Comparison of ENCODE assay signal across 14 mouse cellular contexts in genomic region chr5:88593421-88594172, GRCm38 (mm10). TPM values are rescaled to one million over a fixed set of nuclear protein-coding genes. Genes with fewer than 3 reads are reported as not detected.
A peak's percentile ranks its signal among the peaks of the same experiment; 100 is the strongest.
DNase-seq lines count a peak whose midpoint lies in the region; ATAC-seq and TF ChIP-seq lines count a peak whose summit lies in the region.
"Had no signal": no experiment of that assay in that cellular context is flagged by ENCODE, and none has a peak within 500 bp of the region (broad histone marks: within the 10 kb centered on the region; RNA-seq: fewer than 3 reads in every experiment).

No protein-coding gene starts in this region.

- no peak overlapping the region for H3K9ac ChIP-seq in kidney, postnatal 0 days (ENCODE audit: low read depth, low read length)
- H3K9ac ChIP-seq in liver, embryonic 13.5 days = no peak overlapping the region; the same call in 1 of the 2 replicates
- H3K9ac ChIP-seq: heart, embryonic 12.5 days had no signal

- no peak overlapping the region for H3K4me3 ChIP-seq in kidney, postnatal 0 days (replicated peaks; ENCODE audit: low read depth, low read length)
- peak overlapping the region; percentile 39 for H3K4me3 ChIP-seq in liver, embryonic 13.5 days (replicated peaks)
- no peak overlapping the region for H3K4me3 ChIP-seq in hindbrain, embryonic 10.5 days
- H3K4me3 ChIP-seq: embryonic facial prominence, embryonic 10.5 days; heart, embryonic 12.5 days; myocyte had no signal

- ATAC-seq in kidney, postnatal 0 days (replicated peaks; ENCODE audit: low FRiP score, low read depth) = peak; percentile 65
- peak; percentile 59 for ATAC-seq in liver, embryonic 13.5 days (ENCODE audit: low read depth)

- no peaks in the 10 kb centered on the region for H3K9me3 ChIP-seq in kidney, postnatal 0 days (replicated peaks; ENCODE audit: low read length)
- no peaks in the 10 kb centered on the region for H3K9me3 ChIP-seq in liver, embryonic 13.5 days (replicated peaks)
- H3K9me3 ChIP-seq in hindbrain, embryonic 10.5 days = no peaks in the 10 kb centered on the region
- H3K9me3 ChIP-seq: embryonic facial prominence, embryonic 10.5 days; heart, embryonic 12.5 days had no signal

- peak; percentile 55 for DNase-seq in heart, adult 11 months
- DNase-seq in heart, adult 8-10 months (ENCODE audit: low spot score) = no peak
- DNase-seq in kidney, postnatal 0 days (ENCODE audit: low spot score) = peak; percentile 25
- DNase-seq in liver, embryonic 13.5 days = no peak
- DNase-seq in left cerebral cortex, adult 18-20 months (ENCODE audit: low spot score in 2 of 2) = no peak
- no peak for DNase-seq in left cerebral cortex, postnatal 4 days
- no peak for DNase-seq in hindbrain, embryonic 10.5 days (ENCODE audit: low spot score)
- no peak for DNase-seq in testis, postnatal 14 days (ENCODE audit: low spot score)
- DNase-seq: cerebellum, adult 9-10 months; gastrocnemius, postnatal 10 days; right cerebral cortex, postnatal 14 days had no signal

- no peak for TF ChIP-seq CTCF in kidney, postnatal 0 days (IDR thresholded peaks at IDR 0.05; ENCODE audit: low read depth)

- intact Hi-C loops in left cerebral cortex, postnatal 4 days (cut with DNase I) = no loop called here

- no peaks in the 10 kb centered on the region for H3K27me3 ChIP-seq in kidney, postnatal 0 days (ENCODE audit: insufficient read depth, low read length)
- H3K27me3 ChIP-seq in liver, embryonic 13.5 days = no peaks in the 10 kb centered on the region
- no peaks in the 10 kb centered on the region for H3K27me3 ChIP-seq in hindbrain, embryonic 10.5 days (ENCODE audit: insufficient read depth, poor library complexity, severe bottlenecking)
- H3K27me3 ChIP-seq: heart, embryonic 12.5 days had no signal

- no peaks in the 10 kb centered on the region for H3K36me3 ChIP-seq in kidney, postnatal 0 days (ENCODE audit: insufficient read depth, low read length)
- no peaks in the 10 kb centered on the region for H3K36me3 ChIP-seq in liver, embryonic 13.5 days
- H3K36me3 ChIP-seq in hindbrain, embryonic 10.5 days = peaks cover 26% of the 10 kb centered on the region
- H3K36me3 ChIP-seq: heart, embryonic 12.5 days had no signal

- 69% methylated on average over 13 of the region's 13 CpGs for WGBS in kidney, postnatal 0 days
- WGBS in liver, embryonic 13.5 days (ENCODE audit: insufficient replicate concordance) = 71% methylated on average over 13 of the region's 13 CpGs
- WGBS in hindbrain, embryonic 10.5 days = 91% methylated on average over 13 of the region's 13 CpGs

- H3K4me1 ChIP-seq in kidney, postnatal 0 days (replicated peaks; ENCODE audit: insufficient read depth, low read length) = no peaks in the 10 kb centered on the region; the same call in 1 of the 2 replicates
- peaks cover 24% of the 10 kb centered on the region for H3K4me1 ChIP-seq in liver, embryonic 13.5 days (replicated peaks)
- H3K4me1 ChIP-seq in hindbrain, embryonic 10.5 days (replicated peaks) = no peaks in the 10 kb centered on the region; the same call in 1 of the 2 replicates
- H3K4me1 ChIP-seq: heart, embryonic 12.5 days had no signal

- H3K27ac ChIP-seq in kidney, postnatal 0 days = peak overlapping the region; percentile 79
- H3K27ac ChIP-seq in liver, embryonic 13.5 days = peak overlapping the region; percentile 66
- H3K27ac ChIP-seq in hindbrain, embryonic 10.5 days = no peak overlapping the region
- H3K27ac ChIP-seq: embryonic facial prominence, embryonic 10.5 days had no signal

- H3K4me2 ChIP-seq in kidney, postnatal 0 days (ENCODE audit: low read length) = peak overlapping the region; percentile 28; the same call in 1 of the 2 replicates
- peak overlapping the region; percentile 36 for H3K4me2 ChIP-seq in liver, embryonic 13.5 days
- H3K4me2 ChIP-seq: heart, embryonic 12.5 days had no signal

RNA-seq across cellular contexts. Expression of gene Rufy3, which starts 28.8 kb away (rescaled TPM):
- 10 to 100 TPM; 12.8 to 16.1 (median 14.4) TPM for total RNA-seq in heart, adult 8-10 months (2022)
- 17.9 and 18.8 TPM in 2 replicates for polyA plus RNA-seq in kidney, postnatal 0 days (2015; fragmentation: Nextera tagmentation; extraction: Ambion mirVana)
- 3.7 and 4.5 TPM in 2 replicates for polyA plus RNA-seq in liver, embryonic 13.5 days (2015; fragmentation: Nextera tagmentation; extraction: Ambion mirVana)
- 100 to 1,000 TPM; 181 TPM for total RNA-seq in left cerebral cortex, adult 18-20 months (2021)
- 100 to 1,000 TPM; 284 to 286 TPM for total RNA-seq in left cerebral cortex, postnatal 4 days (2021)
- polyA plus RNA-seq in hindbrain, embryonic 10.5 days (2016; fragmentation: Nextera tagmentation; extraction: Ambion mirVana) = 50.6 and 103 TPM in 2 replicates

RNA-seq across cellular contexts. Expression of gene Utp3, which starts 39.3 kb away (rescaled TPM):
- total RNA-seq in heart, adult 8-10 months (2022) = 10 to 100 TPM; 17.8 to 25.6 (median 21.5) TPM
- 53.4 and 58.9 TPM in 2 replicates for polyA plus RNA-seq in kidney, postnatal 0 days (2015; fragmentation: Nextera tagmentation; extraction: Ambion mirVana)
- 45.8 and 50.6 TPM in 2 replicates for polyA plus RNA-seq in liver, embryonic 13.5 days (2015; fragmentation: Nextera tagmentation; extraction: Ambion mirVana)
- 10 to 100 TPM; 29.4 to 29.8 TPM for total RNA-seq in left cerebral cortex, adult 18-20 months (2021)
- total RNA-seq in left cerebral cortex, postnatal 4 days (2021) = 10 to 100 TPM; 29.2 to 29.7 TPM
- 48.2 and 73.7 TPM in 2 replicates for polyA plus RNA-seq in hindbrain, embryonic 10.5 days (2016; fragmentation: Nextera tagmentation; extraction: Ambion mirVana)

Comparison
In these comparisons a context has a peak if more than half of its experiments do, and no peak if none do; other contexts are left out.
1. DNase-seq: peak in heart, adult 11 months (single experiment) and kidney, postnatal 0 days (single experiment); none in heart, adult 8-10 months (single experiment), liver, embryonic 13.5 days (single experiment), left cerebral cortex, adult 18-20 months (0 of 2), left cerebral cortex, postnatal 4 days (single experiment), hindbrain, embryonic 10.5 days (single experiment) and testis, postnatal 14 days (single experiment).
2. RNA of gene Rufy3, which starts 28.8 kb away (total RNA-seq): 284 to 286 TPM in left cerebral cortex, postnatal 4 days and 181 TPM in left cerebral cortex, adult 18-20 months; 12.8 to 16.1 TPM in heart, adult 8-10 months; every median in the first group is over 10 times any median in the second.